8 mouse cellular contexts compared by ENCODE assay signal in genomic region chr10:81628390-81628789, GRCm38 (mm10). TPM values are rescaled to one million over a fixed set of nuclear protein-coding genes. Genes with fewer than 3 reads are reported as not detected.
DNase-seq lines count a peak whose midpoint lies in the region; ATAC-seq and TF ChIP-seq lines count a peak whose summit lies in the region.

Gene Ankrd24, plus strand, starts transcription at chr10:81628540.

- peak within 1 kb of the TSS; percentile 81 for H3K4me2 ChIP-seq in embryonic facial prominence, embryonic 13.5 days
- peak within 1 kb of the TSS; percentile 84 for H3K4me2 ChIP-seq in midbrain, embryonic 16.5 days (ENCODE audit: low read length)

- TF ChIP-seq EP300 in MEL (IDR thresholded peaks at IDR 0.05; ENCODE audit: low read depth in 1 of 2, low read length in 2 of 2) = no peak

- H3K27me3 ChIP-seq in kidney, adult 2 months (replicated peaks; ENCODE audit: control insufficient read depth, insufficient read depth, low read length) = no peaks in the 10 kb centered on the region
- H3K27me3 ChIP-seq in MEL (ENCODE audit: control insufficient read depth in 1 of 2, insufficient read depth in 2 of 2, low read length in 2 of 2) = no peaks in the 10 kb centered on the region
- H3K27me3 ChIP-seq in embryonic facial prominence, embryonic 13.5 days = no peaks in the 10 kb centered on the region
- no peaks in the 10 kb centered on the region for H3K27me3 ChIP-seq in midbrain, embryonic 16.5 days (ENCODE audit: control insufficient read depth, insufficient read depth, low read depth, low read length)

- H3K4me1 ChIP-seq in kidney, adult 2 months (ENCODE audit: control insufficient read depth, insufficient read depth, low read length) = no peaks in the 10 kb centered on the region
- H3K4me1 ChIP-seq in MEL (ENCODE audit: control insufficient read depth in 1 of 2, insufficient read depth in 2 of 2, low read length in 2 of 2) = peaks cover 2 to 19% of the 10 kb centered on the region in 2 experiments; a peak in 3 of 4 replicates
- peaks cover 17% of the 10 kb centered on the region for H3K4me1 ChIP-seq in embryonic facial prominence, embryonic 13.5 days
- H3K4me1 ChIP-seq in midbrain, embryonic 16.5 days (ENCODE audit: control insufficient read depth, insufficient read depth, low read length) = peaks cover 17% of the 10 kb centered on the region

- WGBS in kidney, adult 2 months = 56% methylated on average over 16 of the region's 16 CpGs
- WGBS in embryonic facial prominence, embryonic 13.5 days = 69% methylated on average over 16 of the region's 16 CpGs
- WGBS in midbrain, embryonic 16.5 days = 84% methylated on average over 15 of the region's 16 CpGs

- H3K9ac ChIP-seq in MEL (ENCODE audit: control insufficient read depth, low read depth, low read length, poor library complexity, severe bottlenecking) = peak within 1 kb of the TSS; percentile 93
- H3K9ac ChIP-seq in embryonic facial prominence, embryonic 13.5 days = peak within 1 kb of the TSS; percentile 84
- peak within 1 kb of the TSS; percentile 78 for H3K9ac ChIP-seq in midbrain, embryonic 16.5 days (ENCODE audit: low read depth, low read length)

- no peak for TF ChIP-seq POLR2A in kidney, adult 2 months (IDR thresholded peaks at IDR 0.05; ENCODE audit: low read depth, low read length)
- no peak for TF ChIP-seq POLR2A in MEL (IDR thresholded peaks at IDR 0.05; ENCODE audit: control insufficient read depth in 1 of 2, insufficient read depth in 1 of 2, low read depth in 1 of 2, low read length in 2 of 2, poor library complexity in 1 of 2)

- H3K27ac ChIP-seq in kidney, adult 2 months (ENCODE audit: insufficient read depth, low read depth, low read length) = peak within 1 kb of the TSS; percentile 44
- peak within 1 kb of the TSS; percentile 93 for H3K27ac ChIP-seq in MEL (ENCODE audit: control insufficient read depth, low read depth, low read length)
- H3K27ac ChIP-seq in embryonic facial prominence, embryonic 13.5 days = peak within 1 kb of the TSS; percentile 95
- peak within 1 kb of the TSS; percentile 89 for H3K27ac ChIP-seq in midbrain, embryonic 16.5 days (ENCODE audit: low read length)

- no peak for ATAC-seq in embryonic facial prominence, embryonic 13.5 days (ENCODE audit: insufficient number of reproducible peaks, insufficient read depth, low FRiP score, low TSS enrichment, low read depth)
- no peak for ATAC-seq in midbrain, embryonic 16.5 days
- no peak for ATAC-seq in megakaryocyte-erythroid progenitor cell, adult 5-6 weeks (replicated peaks; ENCODE audit: low FRiP score, low TSS enrichment, poor library complexity, severe bottlenecking)

- no peak for DNase-seq in kidney, adult 2 months
- no peak for DNase-seq in kidney, adult 18-20 months
- no peak for DNase-seq in MEL (ENCODE audit: low read depth, low spot score)
- no peak for DNase-seq in layer of hippocampus, postnatal 10 days (ENCODE audit: low spot score in 2 of 2)
- DNase-seq in cerebellum, adult 8-10 months = no peak

- peak within 1 kb of the TSS; percentile 70 for H3K4me3 ChIP-seq in kidney, adult 2 months (ENCODE audit: insufficient read depth, low read depth, low read length)
- H3K4me3 ChIP-seq in MEL (ENCODE audit: control insufficient read depth in 1 of 2, insufficient read depth in 1 of 2, low read depth in 2 of 2, low read length in 2 of 2) = peak within 1 kb of the TSS; percentile 70 to 90
- peak within 1 kb of the TSS; percentile 73 for H3K4me3 ChIP-seq in embryonic facial prominence, embryonic 13.5 days
- H3K4me3 ChIP-seq in midbrain, embryonic 16.5 days (ENCODE audit: low read depth, low read length) = peak within 1 kb of the TSS; percentile 68

- no peak for TF ChIP-seq RAD21 in MEL (IDR thresholded peaks at IDR 0.05; ENCODE audit: low read depth, low read length)

- H3K79me2 ChIP-seq in MEL (ENCODE audit: control insufficient read depth, insufficient read depth, low read length, poor library complexity) = peaks cover 4% of the 10 kb centered on the region; the same call in 1 of the 2 replicates

- no peaks in the 10 kb centered on the region for H3K9me3 ChIP-seq in MEL (replicated peaks; ENCODE audit: insufficient read depth, low read length)
- H3K9me3 ChIP-seq in embryonic facial prominence, embryonic 13.5 days = no peaks in the 10 kb centered on the region
- no peaks in the 10 kb centered on the region for H3K9me3 ChIP-seq in midbrain, embryonic 16.5 days (replicated peaks; ENCODE audit: control insufficient read depth, low read length, poor library complexity, severe bottlenecking)

- TF ChIP-seq CTCF in kidney, adult 2 months (conservative IDR thresholded peaks at IDR 0.05; ENCODE audit: insufficient read depth, insufficient read length, low read depth, low read length) = no peak
- no peak for TF ChIP-seq CTCF in MEL (IDR thresholded peaks at IDR 0.05 in 2 of 3, conservative IDR thresholded peaks at IDR 0.05 in 1 of 3; ENCODE audit: control insufficient read depth in 1 of 3, insufficient read depth in 1 of 3, low read depth in 2 of 3, low read length in 3 of 3, poor library complexity in 1 of 3, severe bottlenecking in 1 of 3)

- H3K36me3 ChIP-seq in kidney, adult 2 months (ENCODE audit: control insufficient read depth, insufficient read depth, low read length) = no peaks in the 10 kb centered on the region
- no peaks in the 10 kb centered on the region; a peak in 1 of 4 replicates for H3K36me3 ChIP-seq in MEL (ENCODE audit: control insufficient read depth in 1 of 2, insufficient read depth in 2 of 2, low read length in 2 of 2)
- H3K36me3 ChIP-seq in embryonic facial prominence, embryonic 13.5 days = peaks cover 31% of the 10 kb centered on the region
- H3K36me3 ChIP-seq in midbrain, embryonic 16.5 days (ENCODE audit: control insufficient read depth, insufficient read depth, low read length) = 0 out of 2 replicates have a peak, but pooled peaks cover 6% of the 10 kb centered on the region

TF ChIP-seq in MEL, 35 proteins besides CTCF, POLR2A, EP300 and RAD21:
- TF ChIP-seq GABPA (IDR thresholded peaks at IDR 0.05; ENCODE audit: low read depth, low read length) (no peak), TBP (IDR thresholded peaks at IDR 0.05; ENCODE audit: low read depth, low read length) (no peak), MAX (IDR thresholded peaks at IDR 0.05; ENCODE audit: low read length) (no peak)

RNA-seq across cellular contexts. Expression of gene Ankrd24, which starts in this region (rescaled TPM):
- polyA plus RNA-seq in kidney, adult 2 months (2012; rRNA removed) = 67.1 and 81.0 TPM in 2 replicates
- total RNA-seq in MEL (2012; rRNA removed) = 3.2 and 4.5 TPM in 2 replicates
- 10 to 100 TPM in 1 of 2 experiments, not detected in 1; 14.6 TPM for polyA plus RNA-seq in MEL (2012; ENCODE audit: insufficient read depth in 1 of 2, insufficient read length in 2 of 2, low read depth in 1 of 2, low replicate concordance in 2 of 2, missing spikeins in 1 of 2)
- polyA plus RNA-seq in embryonic facial prominence, embryonic 13.5 days (2015; fragmentation: Nextera tagmentation; extraction: Ambion mirVana) = 13.6 and 14.5 TPM in 2 replicates
- total RNA-seq in layer of hippocampus, postnatal 10 days (2021) = 10 to 100 TPM; 28.5 to 40.6 TPM
- 18.4 and 18.6 TPM in 2 replicates for polyA plus RNA-seq in midbrain, embryonic 16.5 days (2015; fragmentation: Nextera tagmentation; extraction: Ambion mirVana)
- total RNA-seq in megakaryocyte-erythroid progenitor cell, adult 5-6 weeks (2014; fragmentation: Nextera tagmentation) = 7.7 and 10.4 TPM in 2 replicates
- 2.1 and 3.0 TPM in 2 replicates for total RNA-seq in megakaryocyte-erythroid progenitor cell, adult 5-6 weeks (2017)

Comparison
In these comparisons a context has a peak if more than half of its experiments do, and no peak if none do; other contexts are left out.
1. H3K27ac ChIP-seq: peak in every context shown above with its lines; median percentile 95 in embryonic facial prominence, embryonic 13.5 days; 93 in MEL; 89 in midbrain, embryonic 16.5 days; 44 in kidney, adult 2 months.